Comparison of ENCODE assay signal across 8 mouse cellular contexts in the genomic region with DNA sequence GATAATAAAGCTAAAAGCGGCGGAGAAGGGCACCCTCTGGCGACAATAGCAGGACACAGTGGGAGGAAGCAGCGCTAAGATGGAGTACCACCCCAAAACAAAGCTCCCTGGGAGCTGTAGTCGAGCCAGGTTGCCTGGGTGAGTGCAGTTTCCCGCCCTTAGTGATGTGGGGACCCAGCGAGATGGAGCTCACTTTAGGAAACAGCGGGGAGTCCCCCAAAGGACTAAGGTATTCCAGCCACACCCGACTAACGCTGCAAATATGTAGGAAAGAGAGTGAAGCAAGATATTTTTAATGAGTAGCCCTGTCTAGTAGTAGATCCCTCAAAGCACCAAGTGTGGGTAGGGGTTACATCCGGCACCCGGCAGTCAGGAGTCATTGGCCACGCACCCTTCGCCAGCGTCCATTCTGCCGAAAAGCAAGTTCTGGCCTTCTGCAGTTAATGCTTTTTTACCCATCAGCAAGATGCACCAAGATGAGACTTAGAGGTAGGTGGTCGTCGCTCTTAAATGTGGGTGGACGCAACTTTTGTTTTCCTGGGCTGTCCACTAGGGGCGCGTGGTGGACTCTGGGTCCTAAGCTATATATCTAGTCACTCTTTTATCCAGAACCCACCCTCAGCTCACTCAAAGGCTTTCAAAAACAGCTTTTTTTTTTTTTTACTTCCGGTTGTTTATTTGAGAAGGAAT. TPM values are rescaled to one million over a fixed set of nuclear protein-coding genes. Genes with fewer than 3 reads are reported as not detected.
DNase-seq lines count a peak whose midpoint lies in the region; ATAC-seq and TF ChIP-seq lines count a peak whose summit lies in the region.

TSS of gene Ifit2 (plus strand) at position 161 of the 690 bp plus-strand sequence.

- H3K9ac ChIP-seq in forebrain, embryonic 14.5 days (ENCODE audit: low read length): peak within 1 kb of the TSS; percentile 59
- H3K9ac ChIP-seq in neural tube, embryonic 15.5 days (replicated peaks): peak within 1 kb of the TSS; percentile 43

- under 1% methylated on average over 22 of the region's 22 CpGs for WGBS in forebrain, embryonic 14.5 days
- 1% methylated on average over 22 of the region's 22 CpGs for whole genome bisulfite sequencing in lung, adult 2 months
- WGBS in neural tube, embryonic 15.5 days: 2% methylated on average over 22 of the region's 22 CpGs

- peak; percentile 43; the same call in 1 of the 2 replicates for TF ChIP-seq CTCF in G1E (IDR thresholded peaks at IDR 0.05; ENCODE audit: low read depth, low read length)
- TF ChIP-seq CTCF in lung, adult 2 months (IDR thresholded peaks at IDR 0.05; ENCODE audit: insufficient read depth, low read length): peak; percentile 68

- no peaks in the 10 kb centered on the region for H3K9me3 ChIP-seq in G1E (replicated peaks)
- no peaks in the 10 kb centered on the region for H3K9me3 ChIP-seq in forebrain, embryonic 14.5 days (replicated peaks; ENCODE audit: control insufficient read depth, low read length)
- H3K9me3 ChIP-seq in neural tube, embryonic 15.5 days (replicated peaks): no peaks in the 10 kb centered on the region

- peaks cover 12% of the 10 kb centered on the region for H3K27me3 ChIP-seq in G1E (ENCODE audit: insufficient read depth, low read length)
- no peaks in the 10 kb centered on the region for H3K27me3 ChIP-seq in forebrain, embryonic 14.5 days (replicated peaks; ENCODE audit: control insufficient read depth, insufficient read depth, low read length)
- no peaks in the 10 kb centered on the region for H3K27me3 ChIP-seq in neural tube, embryonic 15.5 days (replicated peaks)

- no peak for ATAC-seq in G1E (ENCODE audit: extremely low read depth, insufficient number of reproducible peaks, low FRiP score, poor library complexity, severe bottlenecking)
- ATAC-seq in forebrain, embryonic 14.5 days: peak; percentile 97
- ATAC-seq in neural tube, embryonic 15.5 days (ENCODE audit: low FRiP score): peak; percentile 97

- H3K4me1 ChIP-seq in G1E (ENCODE audit: insufficient read depth, low read depth, low read length): peaks cover 6% of the 10 kb centered on the region
- H3K4me1 ChIP-seq in forebrain, embryonic 14.5 days (ENCODE audit: control insufficient read depth, insufficient read depth, low read length): no peaks in the 10 kb centered on the region
- H3K4me1 ChIP-seq in lung, adult 2 months (ENCODE audit: control insufficient read depth, insufficient read depth, low read length): peaks cover 12% of the 10 kb centered on the region
- H3K4me1 ChIP-seq in neural tube, embryonic 15.5 days: peaks cover 12% of the 10 kb centered on the region; the same call in 1 of the 2 replicates

- H3K27ac ChIP-seq in forebrain, embryonic 14.5 days (ENCODE audit: low read depth, low read length): no peak within 1 kb of the TSS; the same call in 1 of the 2 replicates
- peak within 1 kb of the TSS; percentile 75 for H3K27ac ChIP-seq in neural tube, embryonic 15.5 days (replicated peaks)

- no peak within 1 kb of the TSS; the same call in 1 of the 2 replicates for H3K4me3 ChIP-seq in G1E (ENCODE audit: low read depth, low read length)
- peak within 1 kb of the TSS; percentile 39 for H3K4me3 ChIP-seq in forebrain, embryonic 14.5 days (ENCODE audit: low read depth, low read length)
- peak within 1 kb of the TSS; percentile 88 for H3K4me3 ChIP-seq in lung, adult 2 months (replicated peaks; ENCODE audit: extremely low read depth, low read depth, low read length)
- peak within 1 kb of the TSS; percentile 55 for H3K4me3 ChIP-seq in neural tube, embryonic 15.5 days (replicated peaks)

- H3K36me3 ChIP-seq in G1E (replicated peaks): no peaks in the 10 kb centered on the region
- H3K36me3 ChIP-seq in forebrain, embryonic 14.5 days (ENCODE audit: control insufficient read depth, insufficient read depth, low read length): no peaks in the 10 kb centered on the region
- no peaks in the 10 kb centered on the region for H3K36me3 ChIP-seq in neural tube, embryonic 15.5 days

- DNase-seq in G1E (ENCODE audit: low spot score): no peak
- peak; percentile 33 for DNase-seq in cerebellum, adult 11 months
- DNase-seq in forebrain, embryonic 14.5 days (ENCODE audit: low spot score): peak; percentile 92
- peak; percentile 67 to 79 for DNase-seq in heart, postnatal 14 days
- DNase-seq in layer of hippocampus, adult 18-20 months (ENCODE audit: low spot score in 2 of 2): peak; percentile 58 to 87
- peak; percentile 57 for DNase-seq in lung, adult 2 months
- peak; percentile 71 for DNase-seq in testis, postnatal 10 days (ENCODE audit: low spot score)

- peak; percentile 48; the same call in 1 of the 2 replicates for TF ChIP-seq POLR2A in lung, adult 2 months (IDR thresholded peaks at IDR 0.05; ENCODE audit: borderline replicate concordance, extremely low read depth, low read depth, low read length)

- intact Hi-C loops in heart, postnatal 14 days (cut with DNase I): loop anchor here (5.0 to 10.0 kb wide), 2 partner anchors 224 to 308 kb away; no protein-coding TSS in a partner anchor

- H3K4me2 ChIP-seq in forebrain, embryonic 14.5 days (ENCODE audit: low read length): peak within 1 kb of the TSS; percentile 57
- H3K4me2 ChIP-seq in neural tube, embryonic 15.5 days: peak within 1 kb of the TSS; percentile 80

RNA-seq across cellular contexts. Expression of gene Ifit2, which starts in this region (rescaled TPM):
- 0.23 TPM in 1 of 2 replicates, not detected in the other for total RNA-seq in G1E (2014; fragmentation: Nextera tagmentation)
- total RNA-seq in G1E (2017): 0.33 and 0.35 TPM in 2 replicates
- not detected in 2 replicates for polyA plus RNA-seq in G1E (2012)
- 8.3 and 8.4 TPM in 2 replicates for polyA plus RNA-seq in forebrain, embryonic 14.5 days (2014; fragmentation: Nextera tagmentation; extraction: Ambion mirVana)
- total RNA-seq in heart, postnatal 14 days (2021): 1 to 10 TPM; 3.3 to 3.5 TPM
- 1 to 10 TPM; 4.5 to 4.8 TPM for total RNA-seq in layer of hippocampus, adult 18-20 months (2021)
- 3.8 and 6.3 TPM in 2 replicates for polyA plus RNA-seq in lung, adult 2 months (2012; rRNA removed)
- 6.1 and 7.5 TPM in 2 replicates for polyA plus RNA-seq in neural tube, embryonic 15.5 days (2015; fragmentation: Nextera tagmentation; extraction: Ambion mirVana)
